Mouse (Mus musculus) E14TG2a.4 (cell line): ENCODE measurements around the gene Gm45337.

Source experiments
- CTCF ChIP-seq: conservative IDR thresholded peaks from 2 replicates; pipeline ENCODE4 v1.5.1; 2014; ENCODE audit warnings: low read length
- NANOG ChIP-seq: IDR thresholded peaks from 2 replicates; pipeline ENCODE4 v1.6.1; 2014; ENCODE audit warnings: borderline replicate concordance, low read length, mixed read lengths

GRCm38 (mm10) chr7:142178685-142179084, 34.3 kb upstream of the Gm45337 start:
- no peak for TF ChIP-seq CTCF
- TF ChIP-seq NANOG, result no peak
